Mouse (Mus musculus): ENCODE results near the gene Col4a2.

The Col4a2 gene

DNA sequence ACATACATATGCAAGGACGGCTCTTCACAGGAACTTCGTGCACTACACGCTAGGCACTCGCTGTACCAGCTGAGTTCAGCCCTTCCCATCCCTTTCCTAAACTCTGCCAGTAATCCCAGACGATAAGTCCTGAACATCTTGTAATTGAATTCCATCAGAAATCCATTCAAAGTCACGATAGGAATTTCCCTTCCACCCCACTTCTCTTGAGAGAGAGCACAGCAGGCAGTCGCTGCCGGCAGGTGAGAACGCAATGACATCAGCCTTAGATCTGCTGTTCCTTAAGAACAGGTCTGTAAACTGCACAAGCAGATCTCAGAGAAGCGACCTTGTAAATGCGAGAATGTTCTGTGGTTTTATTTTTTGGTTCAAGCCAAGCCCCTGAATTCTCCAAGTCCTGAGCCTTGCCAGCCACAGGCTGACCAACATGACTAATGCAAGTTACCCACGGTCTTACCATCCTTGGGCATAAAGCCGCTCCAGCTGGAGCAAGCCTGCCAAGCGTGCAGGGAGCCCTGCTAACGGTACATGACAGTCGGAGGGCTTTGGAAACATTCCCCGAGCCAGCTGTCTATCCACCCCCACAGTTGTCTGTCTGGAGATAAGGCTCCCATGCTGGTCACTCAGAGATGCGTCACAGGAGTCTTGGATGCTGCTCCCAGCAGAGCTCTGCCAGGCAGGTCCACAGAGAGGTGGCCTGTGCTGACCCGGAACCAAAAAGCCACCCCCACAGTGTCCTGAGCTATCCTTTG is 69.6 kb downstream of the Col4a2 start:
- peak in 1 of 2 experiments; percentile 63 for DNase-seq (ENCODE audit: low spot score in 2 of 2)

GRCm38 (mm10) chr8:11382933-11383332 is 70.3 kb downstream of the Col4a2 start:
- no peak for DNase-seq (ENCODE audit: low spot score in 2 of 2)

DNA sequence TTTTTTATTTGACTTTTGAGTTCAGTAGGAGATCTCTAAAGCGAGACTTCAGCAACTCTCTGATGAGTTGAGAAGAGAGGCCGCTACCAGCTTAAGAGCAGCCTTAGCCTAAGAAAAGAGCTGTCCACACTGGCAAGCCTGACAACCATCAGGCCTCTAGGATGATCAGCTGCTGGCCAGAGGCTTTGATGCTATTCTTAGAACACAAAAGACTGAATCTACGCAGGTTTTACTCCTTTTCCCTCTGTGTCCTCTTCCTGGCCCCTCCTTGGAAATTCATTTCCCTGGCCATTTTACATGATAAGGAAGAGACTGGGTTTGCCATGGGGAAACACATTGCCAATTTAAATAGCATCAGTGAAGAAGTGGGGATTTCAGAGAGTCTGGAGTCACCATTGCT is 70.8 kb downstream of the Col4a2 start:
- DNase-seq (ENCODE audit: low spot score in 2 of 2), result no peak

GRCm38 (mm10) chr8:11384841-11385240 is 72.2 kb downstream of the Col4a2 start:
- peak in 1 of 2 experiments; percentile 42 for DNase-seq (ENCODE audit: low spot score in 2 of 2)

GRCm38 (mm10) chr8:11385272-11385905 is 72.8 kb downstream of the Col4a2 start:
- DNase-seq (ENCODE audit: low spot score in 2 of 2), result peak in 1 of 2 experiments; percentile 42

DNA sequence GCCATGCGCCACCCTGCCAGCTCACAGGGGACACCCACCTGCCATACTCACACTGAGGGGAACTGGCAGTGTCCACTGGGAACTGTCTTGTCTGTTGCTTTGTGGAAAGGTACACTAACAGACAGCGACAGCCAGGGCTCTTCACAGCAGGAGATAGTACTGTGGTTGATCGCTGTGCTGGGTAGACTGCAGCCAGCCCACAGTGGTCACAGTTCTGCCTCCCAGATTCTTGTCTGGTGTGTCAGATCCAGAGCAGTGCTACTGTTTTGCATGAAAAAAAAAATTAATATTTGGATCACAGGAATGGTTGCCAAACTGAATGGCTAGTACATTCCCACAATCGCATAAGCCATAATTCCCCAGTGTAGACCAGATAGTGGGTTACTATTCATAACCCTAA is 74.7 kb downstream of the Col4a2 start:
- no peak for DNase-seq (ENCODE audit: low spot score in 2 of 2)

DNA sequence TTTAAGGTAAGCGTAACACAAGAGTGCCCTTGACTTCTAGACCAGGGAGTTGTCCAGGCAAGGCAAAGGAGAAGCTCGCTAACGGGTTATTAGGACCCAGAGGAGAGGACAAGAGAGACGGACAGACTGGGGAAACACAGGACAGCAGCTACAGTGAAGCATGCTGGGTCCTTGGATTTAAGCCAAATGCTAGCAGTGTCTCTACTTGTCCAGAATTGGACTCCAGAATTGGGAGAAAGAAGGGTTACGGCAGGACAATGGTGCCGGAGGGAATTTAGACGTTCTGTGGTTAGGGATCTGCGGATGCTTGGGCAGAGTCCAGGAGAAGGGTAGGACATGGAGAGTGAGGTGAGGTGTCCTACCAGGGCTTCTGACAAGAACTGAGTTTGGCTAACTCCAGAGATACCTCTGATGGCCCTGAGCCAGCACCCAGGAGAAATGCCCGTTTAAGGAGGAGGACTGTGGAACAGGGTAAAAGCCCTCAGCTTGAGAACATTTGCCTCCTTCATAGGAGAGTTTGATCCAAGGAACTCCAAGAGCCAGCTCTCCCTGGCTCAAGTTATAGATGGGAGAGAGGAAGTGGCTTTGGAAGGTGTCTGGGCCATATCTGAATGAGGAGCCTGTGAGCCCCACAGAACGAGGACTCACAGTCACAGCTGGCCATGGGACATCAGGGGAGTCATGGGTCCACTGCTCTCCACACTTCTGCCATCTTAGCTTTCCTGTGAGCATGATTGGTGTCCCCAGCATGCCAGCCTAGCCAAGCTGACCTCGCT is 76.9 kb downstream of the Col4a2 start:
- no peak for DNase-seq (ENCODE audit: low spot score in 2 of 2)

DNA sequence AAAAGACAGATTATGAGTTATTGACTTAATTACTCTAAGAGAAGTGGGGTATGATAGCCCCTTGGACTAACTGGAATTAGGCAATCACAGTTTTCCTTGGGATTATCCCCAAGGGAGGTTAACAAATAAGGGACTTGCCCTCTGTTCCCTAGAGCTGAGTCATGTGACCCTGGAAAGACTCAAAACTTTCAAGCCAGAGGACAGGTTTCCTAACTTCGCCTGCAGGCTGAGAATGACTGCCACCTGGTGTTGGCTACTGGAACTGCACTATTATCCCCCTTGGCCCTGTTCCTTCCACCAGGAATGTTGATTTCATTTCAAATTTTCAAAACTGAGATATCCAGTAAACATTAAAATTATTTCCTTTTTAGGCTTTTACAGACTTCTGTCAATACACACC is 80.1 kb downstream of the Col4a2 start:
- DNase-seq (ENCODE audit: low spot score in 2 of 2), result peak; percentile 60 to 62

DNA sequence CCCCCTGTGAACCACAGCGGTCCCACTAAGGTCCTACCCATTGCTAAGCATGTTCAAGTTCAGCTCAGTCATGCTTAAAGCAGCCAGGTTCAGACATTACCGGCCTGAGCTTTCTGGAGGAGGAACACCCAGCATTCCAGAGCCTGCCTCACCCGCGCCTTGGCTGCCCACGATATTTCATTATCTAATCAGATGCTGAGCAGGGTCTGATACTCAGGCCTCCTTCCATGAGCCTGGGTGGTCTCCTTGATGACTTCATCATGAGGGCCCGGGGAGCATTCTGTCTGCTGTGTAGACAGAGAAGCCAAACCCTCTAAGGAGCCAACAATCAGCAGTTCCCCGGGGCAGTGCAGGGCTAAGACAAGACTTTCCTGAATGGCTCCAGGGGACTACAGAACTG is 80.6 kb downstream of the Col4a2 start:
- peak in 1 of 2 experiments; percentile 49 for DNase-seq (ENCODE audit: low spot score in 2 of 2)

DNA sequence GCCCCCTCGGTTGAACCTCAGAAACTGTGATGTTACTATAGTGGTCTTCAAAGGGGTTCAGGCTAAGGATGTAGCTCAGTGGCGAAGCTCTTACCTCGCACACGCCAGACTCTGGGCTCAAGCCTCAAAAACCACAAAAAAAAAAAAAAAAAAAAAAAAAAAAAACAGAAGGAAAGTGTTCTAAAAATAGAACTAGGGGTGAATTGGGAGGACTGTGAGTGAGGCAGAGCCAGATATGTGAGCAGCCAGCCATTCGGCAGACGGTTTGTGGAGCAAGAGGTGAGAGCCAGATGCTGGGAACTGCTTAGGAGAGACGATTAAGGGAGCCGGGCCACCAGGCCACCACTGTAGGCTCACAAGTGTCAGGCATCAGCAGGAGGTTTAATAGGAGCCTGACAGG is 81.0 kb downstream of the Col4a2 start:
- no peak for DNase-seq (ENCODE audit: low spot score in 2 of 2)

DNA sequence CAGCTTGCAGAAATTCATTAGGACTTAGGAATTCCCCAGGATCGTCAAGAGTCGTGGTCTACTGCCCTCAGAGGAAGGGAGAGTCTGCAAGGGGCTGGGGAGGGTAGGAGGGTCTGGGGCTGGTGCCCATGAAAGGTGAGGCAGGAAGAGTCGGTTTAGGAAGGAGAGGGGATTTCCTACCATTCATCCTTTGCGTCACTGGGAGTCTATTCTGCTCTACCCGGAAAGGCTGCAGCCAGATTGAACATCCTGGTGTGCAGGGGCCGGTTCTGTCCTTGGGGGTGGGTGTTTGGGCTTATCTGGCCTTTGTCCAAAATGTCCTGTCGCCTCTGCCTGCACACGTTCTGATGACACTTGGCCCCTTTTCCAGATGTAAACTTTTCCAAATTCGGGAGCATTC is 82.2 kb downstream of the Col4a2 start:
- DNase-seq (ENCODE audit: low spot score in 2 of 2), result no peak

- no peak for DNase-seq (ENCODE audit: low spot score in 2 of 2)
Observed at GRCm38 (mm10) chr8:11395601-11396000, 83.0 kb downstream of the Col4a2 start.

DNA sequence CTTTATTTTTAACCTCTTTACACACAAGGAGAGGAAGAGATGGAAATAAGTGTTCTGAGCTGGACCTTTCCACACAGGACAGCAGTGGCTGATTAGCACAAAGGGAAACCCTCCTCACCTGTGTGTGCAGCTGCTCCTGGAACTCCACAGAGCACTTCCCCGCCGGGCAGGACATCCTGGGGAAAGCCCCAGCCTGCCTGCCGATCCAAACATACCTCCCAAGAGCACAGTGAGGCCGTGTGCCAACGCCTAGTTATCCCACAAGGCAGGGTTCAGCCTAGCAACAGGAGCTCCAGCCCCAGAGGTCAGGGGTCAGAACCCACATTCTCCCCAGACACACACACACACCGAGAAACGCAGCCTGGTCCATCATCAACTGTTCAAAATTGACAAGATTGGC is 83.5 kb downstream of the Col4a2 start:
- no peak for DNase-seq (ENCODE audit: low spot score in 2 of 2)

DNA sequence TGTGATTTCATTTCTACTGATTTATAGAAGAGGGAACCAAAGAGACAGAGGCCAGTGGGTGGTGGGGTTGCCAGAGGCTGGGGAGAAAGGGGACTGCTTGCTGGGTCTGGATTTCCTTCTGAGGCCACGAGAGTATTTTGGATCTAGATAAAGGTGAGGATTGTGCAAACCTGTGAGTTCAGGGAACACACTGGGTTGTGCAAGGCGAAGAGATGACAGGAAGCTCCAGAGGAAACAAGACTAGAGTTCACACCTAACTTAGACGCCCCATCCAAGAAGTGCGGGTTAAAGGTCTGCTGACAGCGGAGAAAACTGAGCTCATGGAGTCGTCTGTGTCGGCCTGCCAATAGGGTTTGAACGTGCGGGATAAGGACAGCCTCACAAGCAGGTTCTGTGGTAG is 84.5 kb downstream of the Col4a2 start:
- DNase-seq (ENCODE audit: low spot score in 2 of 2), result no peak

GRCm38 (mm10) chr8:11399706-11400105 is 87.1 kb downstream of the Col4a2 start:
- no peak for DNase-seq (ENCODE audit: low spot score in 2 of 2)

DNA sequence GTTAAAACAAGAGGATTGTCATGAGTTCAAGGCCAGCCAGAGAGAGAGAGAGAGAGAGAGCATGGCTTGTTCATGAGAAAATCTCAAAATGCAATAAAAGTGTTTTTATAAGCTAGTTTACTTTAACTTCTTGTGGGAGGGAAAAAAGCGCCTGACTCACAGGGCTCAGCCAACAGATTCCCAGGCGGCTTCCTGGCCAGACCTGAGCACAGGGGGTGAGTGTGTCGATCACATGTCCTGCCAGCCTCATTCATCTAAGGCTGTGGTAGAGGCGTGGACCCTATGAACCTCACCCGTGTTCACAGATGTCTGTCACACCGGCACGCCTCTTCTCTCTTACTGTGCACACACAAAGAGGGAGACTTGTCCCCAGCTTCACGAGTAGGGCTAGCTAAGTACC is 87.6 kb downstream of the Col4a2 start:
- peak in 1 of 2 experiments; percentile 40 for DNase-seq (ENCODE audit: low spot score in 2 of 2)

GRCm38 (mm10) chr8:11401183-11401582 is 88.6 kb downstream of the Col4a2 start:
- DNase-seq (ENCODE audit: low spot score in 2 of 2), result no peak

- no peak for DNase-seq (ENCODE audit: low spot score in 2 of 2)
Observed at GRCm38 (mm10) chr8:11402220-11402619, 89.6 kb downstream of the Col4a2 start.

DNA sequence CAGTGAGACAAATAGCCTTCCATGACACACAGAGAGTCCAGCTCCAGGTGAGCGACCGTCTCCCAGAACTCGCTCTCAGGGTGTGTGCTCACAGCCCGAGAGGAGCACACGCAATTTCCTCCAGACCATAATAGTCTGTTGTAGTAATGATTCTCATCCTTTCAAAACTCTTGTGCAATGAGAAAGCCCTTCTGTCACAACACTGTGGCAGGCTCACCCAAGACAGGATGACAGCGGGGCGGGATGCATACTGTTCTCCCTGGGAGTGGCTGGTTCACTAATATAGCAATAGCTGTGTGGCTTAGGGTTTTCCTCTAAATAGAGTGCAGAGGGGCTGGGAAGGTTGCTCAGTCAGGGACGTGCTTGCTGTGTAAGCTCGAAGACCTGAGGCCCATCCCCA is 91.2 kb downstream of the Col4a2 start:
- DNase-seq (ENCODE audit: low spot score in 2 of 2), result no peak

DNA sequence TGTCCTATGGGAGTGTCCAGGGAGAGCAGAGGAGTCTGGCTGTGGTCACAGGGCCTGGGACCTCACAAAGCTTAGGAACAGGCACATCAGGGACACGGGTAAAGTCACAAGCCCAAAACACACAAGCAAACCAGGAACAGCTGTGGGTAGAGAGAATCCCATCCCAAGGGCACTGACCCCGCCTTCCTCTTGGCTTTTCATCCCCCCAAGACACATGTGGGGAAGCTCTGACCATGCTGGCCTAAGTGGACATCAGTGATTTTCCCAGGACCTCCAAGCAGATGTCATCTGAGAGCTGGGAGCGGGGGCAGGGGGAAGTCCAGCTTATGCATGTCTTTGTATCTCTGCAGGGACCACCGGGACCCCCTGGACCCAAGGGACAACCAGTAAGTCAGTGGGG is 92.0 kb downstream of the Col4a2 start:
- DNase-seq (ENCODE audit: low spot score in 2 of 2), result no peak

GRCm38 (mm10) chr8:11405722-11406481 is 93.3 kb downstream of the Col4a2 start:
- peak in 1 of 2 experiments; percentile 34 for DNase-seq (ENCODE audit: low spot score in 2 of 2)
